Mouse (Mus musculus): ENCODE results near the gene Hbb-bs.
A peak's percentile ranks its signal among the peaks of the same experiment; 100 is the strongest.
"Not testable (repeated sequence)": the region's sequence is repeated elsewhere in the genome, so short reads cannot be mapped to it uniquely, and the experiment has no call there.

Gene Hbb-bs

DNA sequence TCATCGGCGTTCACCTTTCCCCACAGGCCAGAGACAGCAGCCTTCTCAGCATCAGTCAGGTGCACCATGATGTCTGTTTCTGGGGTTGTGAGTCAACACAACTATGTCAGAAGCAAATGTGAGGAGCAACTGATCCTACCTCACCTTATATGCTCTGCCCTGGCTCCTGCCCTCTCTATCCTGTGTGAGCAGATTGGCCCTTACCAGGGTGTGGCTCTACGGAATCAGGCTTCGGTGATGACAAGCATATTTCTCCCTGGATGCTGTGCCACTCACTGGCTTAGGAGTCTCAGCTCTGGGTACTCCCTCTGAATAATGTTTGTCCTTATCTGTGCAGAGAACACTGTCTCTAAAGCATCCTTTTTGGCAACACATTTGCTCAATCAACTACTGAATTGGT is at the start of gene Hbb-bs:
Hbb-bs (minus strand) TSS at position 289 of the 400 bp plus-strand sequence.
- no peak for DNase-seq (ENCODE audit: low spot score)

- DNase-seq (ENCODE audit: low spot score), result no peak
Measured at GRCm38 (mm10) chr7:103877093-103877492, 49.2 kb upstream of the Hbb-bs start.

DNA sequence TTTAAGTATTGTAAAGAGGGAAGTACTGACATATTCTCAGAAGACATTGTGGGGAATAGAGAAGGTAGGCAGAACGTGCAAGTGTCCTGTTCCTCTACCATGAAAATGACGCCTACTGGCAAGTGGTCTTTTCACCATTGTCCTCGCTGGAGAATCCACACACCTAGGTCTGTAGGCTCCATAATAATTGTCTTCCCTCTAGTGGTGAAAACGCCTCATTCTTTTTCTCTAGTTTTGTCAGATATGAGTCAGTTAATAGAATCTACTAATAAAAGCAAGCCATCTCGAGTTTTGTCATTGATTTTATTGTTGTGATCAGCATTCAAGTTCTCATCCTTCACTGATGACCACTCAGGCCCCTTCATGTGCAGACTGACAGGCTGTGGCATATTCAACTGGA is 46.6 kb upstream of the Hbb-bs start:
- DNase-seq (ENCODE audit: low spot score), result no peak

DNA sequence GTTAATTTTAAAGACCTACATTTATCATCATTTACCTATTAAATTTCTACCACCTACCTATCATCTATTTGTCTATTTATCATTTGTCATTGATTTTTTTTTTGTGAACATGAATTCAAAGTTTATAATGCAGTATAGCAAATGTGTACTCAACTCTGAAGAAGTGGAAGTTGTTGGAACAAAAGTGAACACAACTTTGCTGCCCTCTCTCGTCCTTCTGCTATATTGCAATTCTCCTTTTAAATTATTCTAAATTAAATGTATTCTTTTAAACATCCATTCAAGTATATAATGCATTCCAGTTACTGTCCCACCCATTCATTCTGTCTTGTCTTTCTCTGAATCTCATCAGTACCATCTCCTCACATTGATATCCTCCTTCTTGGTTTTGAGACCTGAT is 45.2 kb upstream of the Hbb-bs start:
- DNase-seq (ENCODE audit: low spot score), result no peak

GRCm38 (mm10) chr7:103870667-103871066 is 42.8 kb upstream of the Hbb-bs start:
- no peak for DNase-seq (ENCODE audit: low spot score)

GRCm38 (mm10) chr7:103865716-103866115 is 37.8 kb upstream of the Hbb-bs start:
- DNase-seq (ENCODE audit: low spot score), result no peak

- no peak for DNase-seq (ENCODE audit: low spot score)
Measured at GRCm38 (mm10) chr7:103861531-103861930, 33.6 kb upstream of the Hbb-bs start.

DNA sequence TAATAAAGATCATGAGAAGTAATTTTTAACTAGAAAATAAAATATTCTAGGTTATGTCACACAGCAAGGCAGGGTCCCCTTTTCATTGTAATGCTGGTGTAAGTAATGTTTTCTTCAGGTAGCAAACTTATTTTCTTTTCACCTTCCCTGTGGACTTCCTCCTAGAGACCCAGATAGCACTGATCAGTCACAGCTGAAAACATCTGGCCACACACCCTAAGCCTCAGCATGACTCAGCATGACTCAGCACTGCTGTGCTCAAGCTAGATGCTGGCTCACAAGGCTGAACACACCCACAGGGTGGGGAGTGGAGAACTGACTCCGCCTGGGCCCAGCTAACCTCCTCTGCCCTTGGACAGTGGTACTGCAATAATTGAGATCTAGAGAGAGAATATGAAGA is 33.0 kb upstream of the Hbb-bs start:
- DNase-seq (ENCODE audit: low spot score), result peak; percentile 5

DNA sequence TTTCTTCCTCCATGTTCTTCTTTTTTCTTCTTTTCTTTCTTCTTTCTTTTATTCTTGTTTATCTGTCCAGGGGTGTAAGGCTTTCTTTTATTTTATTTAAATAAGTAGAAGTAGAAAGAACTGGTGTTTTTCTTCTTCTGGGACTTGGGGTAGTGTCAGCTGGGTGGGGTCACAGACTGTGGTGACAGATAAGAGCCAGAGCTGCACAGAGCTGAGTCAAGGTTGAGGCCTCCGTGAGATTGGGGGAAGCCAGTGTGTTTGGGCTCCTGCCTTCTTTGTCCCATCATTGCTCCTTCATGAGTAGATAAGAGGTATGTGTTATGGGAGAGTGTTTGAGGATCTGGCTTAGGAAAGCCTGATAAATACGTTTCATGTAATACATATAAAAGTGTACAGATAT is 31.2 kb upstream of the Hbb-bs start:
- DNase-seq (ENCODE audit: low spot score), result no peak

DNA sequence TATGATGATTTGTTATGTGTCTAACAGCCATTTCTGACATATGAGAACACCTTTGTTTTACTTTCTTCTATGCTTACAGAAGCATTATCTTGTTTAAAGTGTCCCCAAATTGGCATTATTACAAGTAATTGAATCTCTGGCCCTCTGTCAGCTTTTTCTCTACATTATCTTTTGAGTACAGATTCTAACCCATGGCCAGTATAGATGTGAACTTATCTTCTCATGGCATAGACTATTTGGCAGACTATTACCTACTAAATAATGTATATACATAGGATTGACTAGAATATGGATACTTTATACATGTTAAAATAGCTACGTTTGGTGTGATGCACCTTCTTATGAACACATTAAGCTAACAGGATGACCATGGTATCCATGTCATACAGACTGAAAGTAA is 26.8 kb upstream of the Hbb-bs start:
- no peak for DNase-seq (ENCODE audit: low spot score)

DNA sequence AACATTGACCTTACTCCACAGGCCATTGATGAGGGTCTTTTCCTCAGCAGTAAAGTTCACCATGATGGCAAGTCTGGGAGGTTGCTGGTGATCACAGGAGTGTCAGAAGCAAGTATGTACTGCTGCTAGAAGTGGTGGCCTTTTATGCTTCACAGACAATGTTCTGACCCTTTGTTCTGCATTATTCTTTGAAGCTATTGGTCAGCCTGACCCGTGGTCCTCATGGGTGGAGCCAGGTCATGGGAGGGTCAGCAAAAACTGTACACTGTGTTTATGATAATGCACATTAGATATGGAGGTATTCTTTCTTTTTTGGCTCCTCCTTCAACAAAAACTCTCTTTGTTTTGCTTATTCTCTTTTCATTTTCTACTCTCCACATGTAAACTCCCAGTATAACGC is 25.2 kb upstream of the Hbb-bs start, which contains the start of gene Hbb-y:
Hbb-y (minus strand) TSS at position 127 of the 400 bp plus-strand sequence.
- DNase-seq (ENCODE audit: low spot score), result no peak

GRCm38 (mm10) chr7:103844525-103845325 is 16.8 kb upstream of the Hbb-bs start:
- DNase-seq (ENCODE audit: low spot score), result no peak

GRCm38 (mm10) chr7:103843034-103843433 is 15.1 kb upstream of the Hbb-bs start, which contains the start of gene Hbb-bh1:
Gene Hbb-bh1 (minus strand): TSS chr7:103843164.
- DNase-seq (ENCODE audit: low spot score), result no peak

GRCm38 (mm10) chr7:103840268-103840667 is 12.4 kb upstream of the Hbb-bs start, which contains the start of gene Hbb-bh2:
Gene Hbb-bh2 (minus strand): TSS chr7:103840520.
- no peak for DNase-seq (ENCODE audit: low spot score)

DNA sequence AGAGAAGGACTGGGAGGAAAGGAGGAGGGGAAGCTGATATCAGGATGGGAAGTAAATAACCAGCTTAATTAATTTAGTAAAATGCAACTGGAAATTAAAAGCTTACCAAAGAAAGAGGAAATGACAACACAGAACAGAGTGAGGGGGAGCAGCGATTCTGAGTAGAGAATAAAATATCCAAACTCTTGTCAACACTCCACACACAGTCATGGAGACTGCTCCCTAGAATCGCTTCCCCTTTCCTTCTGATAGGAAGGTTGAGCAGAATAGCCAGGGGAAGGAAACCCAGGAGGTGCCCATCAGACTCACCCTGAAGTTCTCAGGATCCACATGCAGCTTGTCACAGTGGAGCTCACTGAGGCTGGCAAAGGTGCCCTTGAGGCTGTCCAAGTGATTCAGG is 757 bp downstream of the Hbb-bs start:
- DNase-seq (ENCODE audit: low spot score), result not testable (repeated sequence)

DNA sequence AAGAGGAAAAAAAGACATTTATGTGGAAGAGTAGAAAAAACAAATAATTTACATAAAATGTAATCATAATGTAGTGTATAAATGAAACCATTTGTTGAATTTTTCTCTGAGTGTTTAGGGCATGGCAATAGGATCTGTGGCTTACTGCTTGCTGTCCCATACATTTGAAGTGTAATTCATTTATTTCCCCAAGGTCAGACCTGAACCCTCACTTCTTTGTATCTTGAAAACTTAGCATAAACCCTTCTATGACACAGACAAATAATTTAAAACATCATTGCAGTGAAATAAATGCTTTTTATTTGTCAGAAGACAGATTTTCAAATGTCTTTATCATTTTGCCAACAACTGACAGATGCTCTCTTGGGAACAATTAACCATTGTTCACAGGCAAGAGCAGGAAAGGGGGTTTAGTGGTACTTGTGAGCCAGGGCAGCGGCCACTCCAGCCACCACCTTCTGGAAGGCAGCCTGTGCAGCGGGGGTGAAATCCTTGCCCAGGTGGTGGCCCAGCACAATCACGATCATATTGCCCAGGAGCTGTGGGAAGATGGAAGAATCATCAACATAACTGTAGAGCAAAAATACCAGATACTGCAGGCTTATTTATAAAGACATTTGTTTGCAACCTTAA is 1.5 kb downstream of the Hbb-bs start:
- no peak for DNase-seq (ENCODE audit: low spot score)

GRCm38 (mm10) chr7:103825536-103826254 is 2.2 kb downstream of the Hbb-bs start:
- no peak for DNase-seq (ENCODE audit: low spot score)

- DNase-seq (ENCODE audit: low spot score), result no peak
Measured at GRCm38 (mm10) chr7:103824597-103824996, 3.3 kb downstream of the Hbb-bs start.

DNA sequence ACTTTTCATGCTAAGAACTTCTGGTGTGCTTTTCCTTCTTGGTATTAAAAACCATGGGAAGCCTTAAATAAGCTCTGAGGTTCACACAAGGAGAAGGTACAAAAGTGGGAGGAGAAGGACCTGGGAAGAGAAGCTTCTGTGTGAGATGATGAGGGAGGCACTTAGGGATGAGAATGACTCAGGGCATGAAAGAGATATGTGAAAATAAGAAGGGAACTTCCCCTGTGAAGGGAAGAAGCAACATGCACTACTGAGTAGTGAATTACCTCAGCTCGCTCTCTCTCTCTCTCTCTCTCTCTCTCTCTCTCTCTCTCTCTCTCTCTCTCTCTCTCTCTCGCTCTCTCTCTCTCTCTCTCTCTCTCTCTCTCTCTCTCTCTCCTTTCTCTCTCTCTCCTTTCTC is 12.8 kb downstream of the Hbb-bs start:
- DNase-seq (ENCODE audit: low spot score), result not testable (repeated sequence)

GRCm38 (mm10) chr7:103813766-103814165 is 14.1 kb downstream of the Hbb-bs start, which contains the start of gene Hbb-bt:
Gene Hbb-bt (minus strand): TSS chr7:103813996.
- no peak for DNase-seq (ENCODE audit: low spot score)

DNA sequence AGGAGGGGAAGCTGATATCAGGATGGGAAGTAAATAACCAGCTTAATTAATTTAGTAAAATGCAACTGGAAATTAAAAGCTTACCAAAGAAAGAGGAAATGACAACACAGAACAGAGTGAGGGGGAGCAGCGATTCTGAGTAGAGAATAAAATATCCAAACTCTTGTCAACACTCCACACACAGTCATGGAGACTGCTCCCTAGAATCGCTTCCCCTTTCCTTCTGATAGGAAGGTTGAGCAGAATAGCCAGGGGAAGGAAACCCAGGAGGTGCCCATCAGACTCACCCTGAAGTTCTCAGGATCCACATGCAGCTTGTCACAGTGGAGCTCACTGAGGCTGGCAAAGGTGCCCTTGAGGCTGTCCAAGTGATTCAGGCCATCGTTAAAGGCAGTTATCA is 14.7 kb downstream of the Hbb-bs start:
- DNase-seq (ENCODE audit: low spot score), result not testable (repeated sequence)

DNA sequence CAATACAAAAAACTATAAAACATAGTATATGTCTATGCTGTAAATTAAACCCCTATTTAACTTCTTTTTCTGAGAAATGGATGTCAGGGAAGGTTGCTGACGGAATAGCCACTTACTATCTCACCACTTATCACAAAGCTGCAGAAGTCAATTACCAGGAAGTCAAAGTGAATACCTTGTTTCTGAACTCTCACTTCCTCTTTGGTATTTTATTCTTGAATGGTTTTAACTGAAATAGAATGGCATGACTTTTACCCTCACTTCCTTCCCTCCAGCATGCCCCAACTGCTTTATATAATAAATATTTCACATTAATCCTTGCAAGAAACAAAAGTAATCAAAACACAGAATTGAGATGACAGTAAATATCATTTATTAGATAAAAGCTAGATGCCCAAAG is 15.7 kb downstream of the Hbb-bs start:
- no peak for DNase-seq (ENCODE audit: low spot score)
